ENCODE assay signal across 8 mouse cellular contexts in the genomic region with DNA sequence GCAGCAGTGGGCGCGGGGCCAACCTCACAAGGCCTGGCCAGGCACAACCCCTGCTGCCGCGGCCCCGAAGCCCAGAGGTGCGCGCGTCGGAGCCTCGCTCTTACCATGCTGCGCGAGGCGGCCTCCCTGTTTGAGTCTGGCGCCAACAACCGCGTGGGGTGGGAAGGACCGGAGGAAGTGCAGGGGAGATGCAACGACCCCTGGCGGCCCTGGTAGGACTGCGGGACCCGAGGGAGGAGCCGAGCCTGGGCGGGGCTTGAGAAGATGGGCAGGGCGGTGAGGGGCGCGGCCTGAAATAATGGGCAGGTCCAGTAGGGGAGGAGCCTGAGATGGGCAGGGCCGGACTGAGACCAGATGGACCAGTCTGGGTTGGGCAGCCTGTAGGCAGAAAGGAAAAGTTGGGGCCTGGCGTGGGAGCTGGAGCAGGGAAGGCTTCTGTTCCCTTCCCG. TPM values are rescaled to one million over a fixed set of nuclear protein-coding genes. Genes with fewer than 3 reads are reported as not detected.
DNase-seq lines count a peak whose midpoint lies in the region; ATAC-seq lines count a peak whose summit lies in the region.

A gene (minus strand): TSS at position 229 of the 449 bp plus-strand sequence.

- no peaks in the 10 kb centered on the region for H3K9me3 ChIP-seq in heart, embryonic 10.5 days
- no peaks in the 10 kb centered on the region for H3K9me3 ChIP-seq in kidney, embryonic 15.5 days (replicated peaks)

- peak within 1 kb of the TSS; percentile 75 for H3K4me3 ChIP-seq in heart, embryonic 10.5 days
- H3K4me3 ChIP-seq in kidney, embryonic 15.5 days (replicated peaks): peak within 1 kb of the TSS; percentile 62

- peaks cover 12% of the 10 kb centered on the region for H3K4me1 ChIP-seq in heart, embryonic 10.5 days
- peaks cover 16% of the 10 kb centered on the region for H3K4me1 ChIP-seq in kidney, embryonic 15.5 days

- under 1% methylated on average over 29 of the region's 29 CpGs for WGBS in heart, embryonic 10.5 days
- under 1% methylated on average over 29 of the region's 29 CpGs for whole genome bisulfite sequencing in kidney, embryonic 15.5 days

- peak; percentile 99 to 100 for DNase-seq in B cell, adult 2 months
- DNase-seq in brain, adult 2 months (ENCODE audit: low read depth, low spot score): peak; percentile 96
- DNase-seq in heart, embryonic 10.5 days (ENCODE audit: low spot score): peak; percentile 99
- peak; percentile 99 for DNase-seq in liver
- DNase-seq in spleen, postnatal 4 days (ENCODE audit: low spot score in 2 of 2): peak; percentile 99

- peak within 1 kb of the TSS; percentile 76 for H3K9ac ChIP-seq in kidney, embryonic 15.5 days

- H3K27me3 ChIP-seq in heart, embryonic 10.5 days (ENCODE audit: insufficient read depth, poor library complexity, severe bottlenecking): no peaks in the 10 kb centered on the region
- no peaks in the 10 kb centered on the region for H3K27me3 ChIP-seq in kidney, embryonic 15.5 days

- H3K4me2 ChIP-seq in kidney, embryonic 15.5 days: peak within 1 kb of the TSS; percentile 100

- peak; percentile 99 for ATAC-seq in erythroblast, adult 5-6 weeks (replicated peaks; ENCODE audit: low FRiP score, poor library complexity, severe bottlenecking)
- peak; percentile 99 for ATAC-seq in kidney, embryonic 15.5 days (replicated peaks; ENCODE audit: low FRiP score)
- peak; percentile 99 for ATAC-seq in monocyte, adult 5-6 weeks (replicated peaks; ENCODE audit: insufficient number of reproducible peaks, low FRiP score, low TSS enrichment, poor library complexity, severe bottlenecking)

- no peaks in the 10 kb centered on the region for H3K36me3 ChIP-seq in heart, embryonic 10.5 days
- peaks cover 5% of the 10 kb centered on the region; the same call in 1 of the 2 replicates for H3K36me3 ChIP-seq in kidney, embryonic 15.5 days

- peak within 1 kb of the TSS; percentile 92 for H3K27ac ChIP-seq in heart, embryonic 10.5 days
- H3K27ac ChIP-seq in kidney, embryonic 15.5 days: peak within 1 kb of the TSS; percentile 78

RNA-seq across cellular contexts. Expression of the gene that starts here (rescaled TPM):
- 8.2 TPM in 1 of 2 replicates, not detected in the other for total RNA-seq in erythroblast, adult 5-6 weeks (2015; ENCODE audit: low replicate concordance)
- total RNA-seq in erythroblast, adult 5-6 weeks (2017; ENCODE audit: low replicate concordance): 3.7 and 7.5 TPM in 2 replicates
- 10.0 and 14.0 TPM in 2 replicates for polyA plus RNA-seq in heart, embryonic 10.5 days (2016; fragmentation: Nextera tagmentation; extraction: Ambion mirVana)
- 17.5 and 18.0 TPM in 2 replicates for polyA plus RNA-seq in kidney, embryonic 15.5 days (2015; fragmentation: Nextera tagmentation; extraction: Ambion mirVana)
- 5.8 TPM in 1 of 3 replicates, not detected in the others for total RNA-seq in monocyte, adult 5-6 weeks (2017)

Comparison
In these comparisons a context has a peak if more than half of its experiments do, and no peak if none do; other contexts are left out.
1. Peak in every context shown above with its lines: DNase-seq, ATAC-seq, H3K4me3 ChIP-seq and H3K27ac ChIP-seq.